Mouse (Mus musculus) urinary bladder, postnatal 10 days (tissue): ENCODE data around the gene Foxb1.

ENCODE experiments used
- DNase-seq: peaks from one replicate; pipeline ENCODE4 v3.0.0; 2022; ENCODE audit warnings: low spot score

The Foxb1 gene

DNA sequence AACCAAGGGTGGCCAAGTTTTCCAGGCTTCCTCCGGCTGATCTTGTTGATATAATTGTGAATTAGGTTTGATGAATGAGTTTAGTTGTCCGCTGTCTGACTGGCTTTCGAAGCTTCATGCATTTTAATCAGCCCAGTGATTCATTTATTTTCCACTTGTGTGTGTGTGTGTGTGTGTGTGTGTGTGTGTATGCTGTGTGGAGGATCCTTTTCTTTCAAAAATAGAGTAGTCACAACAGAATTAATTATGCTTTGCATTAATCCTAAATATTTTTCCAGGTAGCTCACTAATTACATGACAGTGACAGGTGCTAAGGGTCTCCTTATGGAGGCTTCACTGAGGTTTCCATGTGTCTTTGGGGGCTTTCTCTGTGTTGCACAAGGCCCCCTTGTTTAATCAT lies 4.3 kb downstream of the Foxb1 start:
- no peak for DNase-seq

GRCm38 (mm10) chr9:69756041-69756440 lies 4.7 kb downstream of the Foxb1 start:
- DNase-seq: no peak

DNA sequence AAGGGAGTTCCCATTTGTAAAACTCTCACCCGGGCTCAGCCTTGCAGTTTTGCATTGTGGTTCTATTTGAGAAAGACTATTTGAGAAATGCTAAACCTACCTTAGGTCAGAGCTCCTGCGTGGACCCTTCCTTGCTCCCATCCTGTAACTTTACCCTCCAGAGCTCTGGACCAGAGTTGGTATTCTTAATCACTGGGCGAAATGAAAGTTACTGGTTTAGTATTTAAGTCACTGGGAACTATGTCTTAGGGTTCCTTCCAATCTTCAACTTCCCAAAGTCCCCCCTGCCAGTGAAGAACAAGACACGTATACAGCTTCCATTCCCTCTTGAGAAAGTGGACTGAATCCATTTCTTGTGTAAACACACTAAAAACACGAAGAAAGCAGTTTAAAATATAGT lies 5.6 kb downstream of the Foxb1 start:
- DNase-seq: no peak

GRCm38 (mm10) chr9:69754712-69755111 lies 6.0 kb downstream of the Foxb1 start:
- no peak for DNase-seq

- no peak for DNase-seq
Observed at GRCm38 (mm10) chr9:69754291-69754690, 6.4 kb downstream of the Foxb1 start.

DNA sequence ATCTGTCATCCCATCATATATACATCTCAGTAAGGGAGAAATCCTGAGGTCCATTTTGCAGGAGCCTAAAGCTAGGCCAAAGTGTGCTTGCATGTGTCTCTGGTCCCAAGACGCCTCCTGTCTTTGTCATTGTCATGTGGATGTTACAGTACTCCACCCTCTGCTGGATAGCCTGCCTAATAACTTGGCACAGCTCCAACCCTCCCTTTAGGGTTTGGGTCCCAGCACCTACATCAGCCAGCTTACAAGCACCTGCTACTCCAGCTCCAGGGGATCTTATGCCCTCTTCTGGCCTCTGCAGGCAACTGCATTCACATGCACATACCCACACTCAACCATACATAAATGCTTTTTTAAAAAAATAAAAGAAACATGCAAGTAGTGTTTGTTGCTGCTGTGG lies 12.8 kb downstream of the Foxb1 start:
- DNase-seq: no peak

DNA sequence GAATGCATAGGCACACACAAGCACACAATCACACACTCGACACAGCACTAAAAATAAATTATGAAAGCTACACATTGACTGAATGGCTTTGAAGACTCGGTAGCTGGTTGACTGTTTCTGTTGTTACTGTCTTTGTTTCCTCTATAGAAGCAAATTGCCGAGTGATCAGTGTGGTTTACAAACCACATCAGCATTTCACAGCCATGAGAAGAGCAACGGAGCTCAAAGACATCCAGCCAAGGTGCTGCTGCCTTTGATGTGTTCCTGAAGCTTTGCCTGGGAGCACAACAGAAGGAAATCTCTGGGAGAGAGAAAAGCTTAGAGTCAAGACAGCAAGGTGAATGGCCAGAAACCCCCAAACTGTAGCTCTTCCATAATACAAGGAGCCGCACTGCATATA lies 32.0 kb downstream of the Foxb1 start:
- DNase-seq: no peak

DNA sequence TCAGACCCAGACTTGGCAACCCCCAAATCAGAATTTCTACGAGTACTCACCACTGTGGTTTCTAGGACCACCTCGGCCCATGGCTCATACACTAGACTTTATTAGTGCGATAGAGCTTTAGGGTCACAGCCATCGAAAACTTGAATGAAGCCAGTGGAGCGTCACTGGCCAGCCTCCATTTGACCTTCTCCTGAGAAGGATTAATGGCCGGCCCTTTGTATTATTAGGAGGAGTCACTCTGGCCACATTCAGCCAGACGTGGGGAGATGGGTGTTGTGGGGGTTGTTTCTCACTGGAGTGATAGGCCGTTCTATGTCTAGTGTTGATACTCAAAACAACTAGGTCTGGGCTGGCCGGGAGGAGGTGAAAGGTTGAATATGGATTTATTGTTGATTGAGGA lies 42.3 kb downstream of the Foxb1 start:
- DNase-seq: no peak

DNA sequence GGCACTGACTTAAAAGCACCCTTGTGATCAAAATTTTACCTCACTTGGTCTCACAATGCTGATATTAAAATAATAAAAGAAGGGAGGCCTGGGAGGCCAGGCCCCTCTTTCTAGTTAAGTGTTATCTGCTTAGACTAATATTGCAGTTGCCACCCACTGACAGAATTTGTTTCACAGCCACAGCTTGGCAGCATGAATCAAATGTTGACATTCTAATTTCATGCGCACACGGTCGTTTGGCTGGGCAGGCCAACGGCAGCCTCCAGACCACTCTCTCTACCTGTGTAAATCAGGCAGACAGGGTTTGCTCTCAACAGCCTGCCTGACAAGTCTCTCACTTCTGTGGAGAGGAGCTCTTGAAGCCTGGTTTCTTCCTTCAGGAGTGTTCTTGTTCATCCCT lies 44.4 kb downstream of the Foxb1 start:
- DNase-seq: no peak

DNA sequence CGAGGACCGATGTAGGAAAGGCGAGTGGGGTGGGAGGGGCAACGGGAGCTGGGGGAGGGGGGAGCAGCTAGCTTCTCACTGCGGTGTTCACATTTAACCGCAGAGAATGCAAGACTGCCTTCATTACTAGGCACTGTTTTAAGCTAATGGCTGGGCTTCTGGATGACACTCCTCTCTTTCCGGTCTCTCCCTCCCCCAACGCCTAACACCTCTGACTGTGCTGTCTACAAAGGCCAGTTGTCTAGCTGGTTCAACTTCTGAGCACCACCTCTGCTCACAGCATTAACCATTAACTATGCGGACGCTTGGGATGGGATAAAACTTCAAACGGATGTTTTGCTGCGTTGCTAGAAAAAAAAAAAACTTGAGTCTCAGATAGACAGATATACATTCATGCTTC lies 45.3 kb downstream of the Foxb1 start:
- no peak for DNase-seq

- DNase-seq: no peak
Observed at GRCm38 (mm10) chr9:69714346-69714745, 46.4 kb downstream of the Foxb1 start.

GRCm38 (mm10) chr9:69713577-69714327 lies 47.0 kb downstream of the Foxb1 start:
- no peak for DNase-seq

- no peak for DNase-seq
Observed at GRCm38 (mm10) chr9:69712714-69713525, 47.8 kb downstream of the Foxb1 start.
